Mouse (Mus musculus): ENCODE data around the gene Bcl2. TPM values are rescaled to one million over a fixed set of nuclear protein-coding genes. Genes with fewer than 3 reads are reported as not detected.

Gene Bcl2
- polyA plus RNA-seq, 1 experiment from 2014 or later: 20.9 TPM

DNA sequence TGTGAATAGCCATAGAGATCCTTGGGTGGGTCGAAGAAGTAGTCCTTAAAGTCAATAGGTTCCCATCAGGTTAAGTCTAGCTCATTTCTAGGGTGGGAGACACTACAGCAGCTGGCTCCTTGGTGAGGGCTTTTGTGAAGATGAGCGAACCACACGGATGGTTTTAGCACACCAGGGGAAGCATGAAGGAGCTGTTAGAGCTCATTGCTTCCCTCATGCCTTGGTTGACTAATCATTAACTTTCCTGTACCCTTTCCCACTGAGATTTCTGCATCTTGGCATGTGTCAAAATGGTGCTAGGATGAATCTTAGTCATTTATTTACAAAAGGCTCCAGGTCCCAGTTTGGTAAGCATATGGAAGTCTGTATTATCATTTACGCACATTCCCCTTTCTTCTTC is 129.8 kb downstream of the Bcl2 start:
- H3K9me3 ChIP-seq (ENCODE audit: control insufficient read depth, low read length): no peaks in the 10 kb centered on the region
- H3K4me3 ChIP-seq (ENCODE audit: low read length): no peak overlapping the region
- H3K4me2 ChIP-seq (replicated peaks; ENCODE audit: low read depth, low read length): no peak overlapping the region
- peak; percentile 43; the same call in 1 of the 2 replicates for ATAC-seq (ENCODE audit: low FRiP score, low TSS enrichment)
- H3K9ac ChIP-seq (ENCODE audit: low read depth, low read length): no peak overlapping the region
- peak overlapping the region; percentile 81 for H3K27ac ChIP-seq (ENCODE audit: low read depth, low read length)
- H3K4me1 ChIP-seq (ENCODE audit: control insufficient read depth, insufficient read depth, low read length): peaks cover 20% of the 10 kb centered on the region
- no peaks in the 10 kb centered on the region for H3K27me3 ChIP-seq (ENCODE audit: control insufficient read depth, insufficient read depth, low read length)
- H3K36me3 ChIP-seq (ENCODE audit: control insufficient read depth, insufficient read depth, low read length): no peaks in the 10 kb centered on the region
- WGBS: 74% methylated on average over 4 of the region's 4 CpGs

GRCm38 (mm10) chr1:106583245-106584241 is 130.5 kb downstream of the Bcl2 start:
- peak overlapping the region; percentile 81 for H3K27ac ChIP-seq (ENCODE audit: low read depth, low read length)
- no peaks in the 10 kb centered on the region for H3K9me3 ChIP-seq (ENCODE audit: control insufficient read depth, low read length)
- no peak overlapping the region for H3K4me2 ChIP-seq (replicated peaks; ENCODE audit: low read depth, low read length)
- H3K27me3 ChIP-seq (ENCODE audit: control insufficient read depth, insufficient read depth, low read length): no peaks in the 10 kb centered on the region
- no peak overlapping the region for H3K9ac ChIP-seq (ENCODE audit: low read depth, low read length)
- peaks cover 20% of the 10 kb centered on the region for H3K4me1 ChIP-seq (ENCODE audit: control insufficient read depth, insufficient read depth, low read length)
- 43% methylated on average over 14 of the region's 14 CpGs for WGBS
- no peaks in the 10 kb centered on the region for H3K36me3 ChIP-seq (ENCODE audit: control insufficient read depth, insufficient read depth, low read length)
- peak; percentile 48 for ATAC-seq (ENCODE audit: low FRiP score, low TSS enrichment)
- no peak overlapping the region for H3K4me3 ChIP-seq (ENCODE audit: low read length)

GRCm38 (mm10) chr1:106582810-106583209 is 131.3 kb downstream of the Bcl2 start:
- Histone ChIP-seq H3K4me2 (replicated peaks; ENCODE audit: low read depth, low read length) (no peak overlapping the region), H3K9me3 (ENCODE audit: control insufficient read depth, low read length) (no peaks in the 10 kb centered on the region), H3K36me3 (ENCODE audit: control insufficient read depth, insufficient read depth, low read length) (no peaks in the 10 kb centered on the region), H3K9ac (ENCODE audit: low read depth, low read length) (no peak overlapping the region), H3K27me3 (ENCODE audit: control insufficient read depth, insufficient read depth, low read length) (no peaks in the 10 kb centered on the region), H3K27ac (ENCODE audit: low read depth, low read length) (peak overlapping the region; percentile 81), H3K4me1 (ENCODE audit: control insufficient read depth, insufficient read depth, low read length) (peaks cover 20% of the 10 kb centered on the region), H3K4me3 (ENCODE audit: low read length) (no peak overlapping the region)
- WGBS: 75% methylated on average over 3 of the region's 3 CpGs
- ATAC-seq (ENCODE audit: low FRiP score, low TSS enrichment): no peak

- H3K4me1 ChIP-seq (ENCODE audit: control insufficient read depth, insufficient read depth, low read length): peaks cover 16% of the 10 kb centered on the region
- H3K9me3 ChIP-seq (ENCODE audit: control insufficient read depth, low read length): no peaks in the 10 kb centered on the region
- whole genome bisulfite sequencing: 52% methylated on average over 2 of the region's 2 CpGs
- ATAC-seq (ENCODE audit: low FRiP score, low TSS enrichment): no peak
- H3K4me2 ChIP-seq (replicated peaks; ENCODE audit: low read depth, low read length): no peak overlapping the region
- H3K27ac ChIP-seq (ENCODE audit: low read depth, low read length): no peak overlapping the region
- H3K9ac ChIP-seq (ENCODE audit: low read depth, low read length): no peak overlapping the region
- H3K27me3 ChIP-seq (ENCODE audit: control insufficient read depth, insufficient read depth, low read length): no peaks in the 10 kb centered on the region
- H3K4me3 ChIP-seq (ENCODE audit: low read length): no peak overlapping the region
- H3K36me3 ChIP-seq (ENCODE audit: control insufficient read depth, insufficient read depth, low read length): no peaks in the 10 kb centered on the region
Observed at GRCm38 (mm10) chr1:106581812-106582211, 132.3 kb downstream of the Bcl2 start.

- Histone ChIP-seq H3K27ac (ENCODE audit: low read depth, low read length) (no peak overlapping the region), H3K36me3 (ENCODE audit: control insufficient read depth, insufficient read depth, low read length) (no peaks in the 10 kb centered on the region), H3K9ac (ENCODE audit: low read depth, low read length) (no peak overlapping the region), H3K4me3 (ENCODE audit: low read length) (no peak overlapping the region), H3K27me3 (ENCODE audit: control insufficient read depth, insufficient read depth, low read length) (no peaks in the 10 kb centered on the region), H3K4me1 (ENCODE audit: control insufficient read depth, insufficient read depth, low read length) (peaks cover 14% of the 10 kb centered on the region), H3K9me3 (ENCODE audit: control insufficient read depth, low read length) (no peaks in the 10 kb centered on the region), H3K4me2 (replicated peaks; ENCODE audit: low read depth, low read length) (no peak overlapping the region)
- no peak for ATAC-seq (ENCODE audit: low FRiP score, low TSS enrichment)
- WGBS: 93% methylated on average over 1 of the region's 1 CpGs
Observed at GRCm38 (mm10) chr1:106579768-106580167, 134.3 kb downstream of the Bcl2 start.

- Histone ChIP-seq H3K27ac (ENCODE audit: low read depth, low read length) (no peak overlapping the region), H3K27me3 (ENCODE audit: control insufficient read depth, insufficient read depth, low read length) (no peaks in the 10 kb centered on the region), H3K36me3 (ENCODE audit: control insufficient read depth, insufficient read depth, low read length) (no peaks in the 10 kb centered on the region), H3K4me2 (replicated peaks; ENCODE audit: low read depth, low read length) (no peak overlapping the region), H3K9me3 (ENCODE audit: control insufficient read depth, low read length) (no peaks in the 10 kb centered on the region), H3K4me3 (ENCODE audit: low read length) (no peak overlapping the region), H3K4me1 (ENCODE audit: control insufficient read depth, insufficient read depth, low read length) (no peaks in the 10 kb centered on the region), H3K9ac (ENCODE audit: low read depth, low read length) (no peak overlapping the region)
- ATAC-seq (ENCODE audit: low FRiP score, low TSS enrichment): no peak
- 89% methylated on average over 2 of the region's 2 CpGs for WGBS
Observed at GRCm38 (mm10) chr1:106572506-106572905, 141.6 kb downstream of the Bcl2 start.

- no peak overlapping the region for H3K4me2 ChIP-seq (replicated peaks; ENCODE audit: low read depth, low read length)
- ATAC-seq (ENCODE audit: low FRiP score, low TSS enrichment): no peak
- no peaks in the 10 kb centered on the region for H3K36me3 ChIP-seq (ENCODE audit: control insufficient read depth, insufficient read depth, low read length)
- no peak overlapping the region for H3K9ac ChIP-seq (ENCODE audit: low read depth, low read length)
- WGBS: 96% methylated on average over 1 of the region's 1 CpGs
- no peak overlapping the region for H3K4me3 ChIP-seq (ENCODE audit: low read length)
- no peaks in the 10 kb centered on the region for H3K9me3 ChIP-seq (ENCODE audit: control insufficient read depth, low read length)
- H3K4me1 ChIP-seq (ENCODE audit: control insufficient read depth, insufficient read depth, low read length): 0 out of 2 replicates have a peak, but pooled peaks cover 11% of the 10 kb centered on the region
- H3K27me3 ChIP-seq (ENCODE audit: control insufficient read depth, insufficient read depth, low read length): no peaks in the 10 kb centered on the region
- no peak overlapping the region for H3K27ac ChIP-seq (ENCODE audit: low read depth, low read length)
Observed at GRCm38 (mm10) chr1:106570870-106571269, 143.2 kb downstream of the Bcl2 start.

- WGBS: 64% methylated on average over 6 of the region's 6 CpGs
- Histone ChIP-seq H3K27ac (ENCODE audit: low read depth, low read length) (no peak overlapping the region), H3K9me3 (ENCODE audit: control insufficient read depth, low read length) (no peaks in the 10 kb centered on the region), H3K36me3 (ENCODE audit: control insufficient read depth, insufficient read depth, low read length) (no peaks in the 10 kb centered on the region), H3K9ac (ENCODE audit: low read depth, low read length) (no peak overlapping the region), H3K4me2 (replicated peaks; ENCODE audit: low read depth, low read length) (no peak overlapping the region), H3K4me1 (ENCODE audit: control insufficient read depth, insufficient read depth, low read length) (0 out of 2 replicates have a peak, but pooled peaks cover 11% of the 10 kb centered on the region), H3K27me3 (ENCODE audit: control insufficient read depth, insufficient read depth, low read length) (no peaks in the 10 kb centered on the region), H3K4me3 (ENCODE audit: low read length) (no peak overlapping the region)
- no peak for ATAC-seq (ENCODE audit: low FRiP score, low TSS enrichment)
Observed at GRCm38 (mm10) chr1:106570366-106570765, 143.7 kb downstream of the Bcl2 start.

GRCm38 (mm10) chr1:106569674-106570073 is 144.4 kb downstream of the Bcl2 start:
- Histone ChIP-seq H3K4me2 (replicated peaks; ENCODE audit: low read depth, low read length) (no peak overlapping the region), H3K27ac (ENCODE audit: low read depth, low read length) (no peak overlapping the region), H3K4me1 (ENCODE audit: control insufficient read depth, insufficient read depth, low read length) (0 out of 2 replicates have a peak, but pooled peaks cover 11% of the 10 kb centered on the region), H3K4me3 (ENCODE audit: low read length) (no peak overlapping the region), H3K36me3 (ENCODE audit: control insufficient read depth, insufficient read depth, low read length) (no peaks in the 10 kb centered on the region), H3K9me3 (ENCODE audit: control insufficient read depth, low read length) (no peaks in the 10 kb centered on the region), H3K27me3 (ENCODE audit: control insufficient read depth, insufficient read depth, low read length) (no peaks in the 10 kb centered on the region), H3K9ac (ENCODE audit: low read depth, low read length) (no peak overlapping the region)
- WGBS: 78% methylated on average over 6 of the region's 6 CpGs
- no peak for ATAC-seq (ENCODE audit: low FRiP score, low TSS enrichment)
